Mouse (Mus musculus) forebrain, embryonic 11.5 days (tissue): Measurements from ENCODE around the gene Ndrg3. TPM values are rescaled to one million over a fixed set of nuclear protein-coding genes. Genes with fewer than 3 reads are reported as not detected.
"Not testable (repeated sequence)": the region's sequence is repeated elsewhere in the genome, so short reads cannot be mapped to it uniquely, and the experiment has no call there.

Source experiments
- ATAC-seq: fragments of 200-750 bp; cut with Nextera tagmentation; replicated peaks from 2 replicates; pipeline ENCODE4 v1.8.0; 2017; ENCODE audit warnings: moderate TSS enrichment; ENCODE audit not compliant: low FRiP score
- DNase-seq: peaks from one replicate; pipeline ENCODE4 v3.0.0-alpha.2; 2017; ENCODE audit warnings: low spot score
- H3K27ac ChIP-seq: fragments of 300-500 bp; sonication (generic); 2 replicates; pipeline ENCODE4 v1.5.1; 2014; ENCODE audit warnings: low read depth, low read length
- H3K27me3 ChIP-seq: fragments of 300-500 bp; sonication (generic); 2 replicates; pipeline ENCODE4 v1.6.1; 2014; ENCODE audit warnings: mild to moderate bottlenecking, low read length, mixed read lengths; ENCODE audit not compliant: control insufficient read depth, insufficient read depth
- H3K36me3 ChIP-seq: fragments of 300-500 bp; sonication (generic); 2 replicates; pipeline ENCODE4 v1.6.1; 2014; ENCODE audit warnings: mild to moderate bottlenecking, low read length, moderate library complexity, mixed read lengths; ENCODE audit not compliant: control insufficient read depth, insufficient read depth
- H3K4me1 ChIP-seq: fragments of 300-500 bp; sonication (generic); replicated peaks from 2 replicates; pipeline ENCODE4 v1.6.1; 2014; ENCODE audit warnings: low read length, mixed read lengths; ENCODE audit not compliant: control insufficient read depth, insufficient read depth
- H3K4me2 ChIP-seq: fragments of 300-500 bp; sonication (generic); 2 replicates; pipeline ENCODE4 v1.6.1; 2014; ENCODE audit warnings: low read depth, mild to moderate bottlenecking, low read length, moderate library complexity, mixed read lengths; ENCODE audit not compliant: severe bottlenecking
- H3K4me3 ChIP-seq: fragments of 300-500 bp; sonication (generic); 2 replicates; pipeline ENCODE4 v1.5.1; 2014; ENCODE audit warnings: low read depth, low read length
- H3K9ac ChIP-seq: fragments of 300-500 bp; sonication (generic); 2 replicates; pipeline ENCODE4 v1.6.1; 2014; ENCODE audit warnings: low read length
- H3K9me3 ChIP-seq: fragments of 300-500 bp; sonication (generic); 2 replicates; pipeline ENCODE4 v1.6.1; 2016; ENCODE audit warnings: low read length, mixed read lengths; ENCODE audit not compliant: control insufficient read depth
- WGBS: fragments of 180-500 bp; shearing (Covaris S2); extraction: QIAGEN DNeasy Blood & Tissue Kit; methylation state at CpG from one replicate; pipeline ENCODE4 v1.1.7; 2014; 5-methylcytosine and 5-hydroxymethylcytosine counted together
- polyA plus RNA-seq: library from polyadenylated mRNA; unstranded; fragments of >200 nt; fragmentation: Nextera tagmentation; extraction: Ambion mirVana; gene quantifications from 2 replicates; pipeline ENCODE4 v1.2.1, GENCODE M21; 2014

Ndrg3 gene
- polyA plus RNA-seq, 1 experiment from 2014 or later, result 51.1 TPM

DNA sequence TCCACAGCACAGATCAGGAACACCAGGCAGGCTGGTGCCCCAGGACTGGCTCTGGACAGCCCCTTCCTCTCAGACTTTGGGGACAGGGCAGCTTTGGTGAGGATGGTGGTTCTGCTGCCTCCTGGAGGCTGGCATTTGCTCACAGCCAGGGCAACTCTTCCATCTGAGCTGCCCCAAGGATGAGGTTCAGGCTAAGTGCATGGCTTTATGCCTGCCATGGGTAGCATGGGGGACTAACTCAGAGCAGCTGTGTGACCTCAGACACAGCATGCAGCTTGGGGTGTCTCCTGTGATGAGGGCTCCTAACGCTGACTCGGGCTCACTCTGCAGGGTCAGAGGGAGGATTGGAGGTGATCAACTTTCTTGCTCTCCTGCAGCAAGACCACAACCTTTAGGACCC, 106.2 kb downstream of the Ndrg3 start:
- not testable (repeated sequence) for H3K27me3 ChIP-seq, ATAC-seq, H3K4me2 ChIP-seq, H3K36me3 ChIP-seq, H3K9me3 ChIP-seq, H3K9ac ChIP-seq, H3K4me1 ChIP-seq, H3K27ac ChIP-seq, H3K4me3 ChIP-seq, DNase-seq
- 72% methylated on average over 2 of the region's 2 CpGs for WGBS

DNA sequence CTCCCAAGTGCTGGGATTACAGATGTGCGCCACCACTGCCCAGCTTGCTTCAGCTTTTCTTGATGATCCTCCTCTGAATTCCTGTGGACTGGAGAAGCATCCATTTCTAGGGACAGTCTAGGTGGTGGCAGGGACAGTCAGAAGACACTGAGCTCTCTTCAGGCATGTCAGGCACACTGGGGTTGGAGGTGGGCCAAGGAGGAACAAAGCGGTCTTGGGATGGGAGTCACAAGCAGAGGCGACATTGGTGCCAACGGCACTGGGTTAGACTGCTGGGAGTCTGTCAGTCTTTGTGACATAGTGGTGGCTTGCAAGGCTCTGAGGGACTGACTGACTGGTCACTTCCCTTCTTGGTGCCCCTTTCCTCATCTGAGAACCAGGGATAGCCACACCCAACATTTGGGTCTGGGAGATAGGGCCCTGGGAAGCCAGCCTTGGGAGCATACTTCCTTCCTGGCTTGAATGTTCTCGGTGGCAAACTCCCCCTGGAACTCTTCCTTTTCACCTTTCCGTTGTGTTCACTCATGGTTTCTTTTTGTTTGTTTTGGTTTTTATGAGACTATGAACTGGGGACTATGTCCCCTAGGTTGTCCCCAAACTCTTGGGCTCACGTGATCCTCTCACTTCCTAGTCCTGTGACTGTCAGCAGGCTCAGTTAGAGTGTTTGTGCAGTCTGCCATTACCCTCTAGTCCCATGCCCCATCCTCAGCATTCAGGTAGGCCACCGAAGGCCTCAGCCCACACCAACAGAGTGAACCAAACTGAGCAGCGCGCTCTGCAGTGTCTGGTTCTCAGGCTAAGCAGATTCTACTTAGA, 107.3 kb downstream of the Ndrg3 start:
- 89% methylated on average over 10 of the region's 10 CpGs for WGBS
- no peak for ATAC-seq
- H3K4me3 ChIP-seq, result no peak overlapping the region
- no peaks in the 10 kb centered on the region for H3K36me3 ChIP-seq
- H3K27ac ChIP-seq, result no peak overlapping the region
- H3K9me3 ChIP-seq, result no peaks in the 10 kb centered on the region
- no peak overlapping the region for H3K9ac ChIP-seq
- no peaks in the 10 kb centered on the region for H3K4me1 ChIP-seq
- DNase-seq, result no peak
- no peak overlapping the region for H3K4me2 ChIP-seq
- H3K27me3 ChIP-seq, result no peaks in the 10 kb centered on the region

DNA sequence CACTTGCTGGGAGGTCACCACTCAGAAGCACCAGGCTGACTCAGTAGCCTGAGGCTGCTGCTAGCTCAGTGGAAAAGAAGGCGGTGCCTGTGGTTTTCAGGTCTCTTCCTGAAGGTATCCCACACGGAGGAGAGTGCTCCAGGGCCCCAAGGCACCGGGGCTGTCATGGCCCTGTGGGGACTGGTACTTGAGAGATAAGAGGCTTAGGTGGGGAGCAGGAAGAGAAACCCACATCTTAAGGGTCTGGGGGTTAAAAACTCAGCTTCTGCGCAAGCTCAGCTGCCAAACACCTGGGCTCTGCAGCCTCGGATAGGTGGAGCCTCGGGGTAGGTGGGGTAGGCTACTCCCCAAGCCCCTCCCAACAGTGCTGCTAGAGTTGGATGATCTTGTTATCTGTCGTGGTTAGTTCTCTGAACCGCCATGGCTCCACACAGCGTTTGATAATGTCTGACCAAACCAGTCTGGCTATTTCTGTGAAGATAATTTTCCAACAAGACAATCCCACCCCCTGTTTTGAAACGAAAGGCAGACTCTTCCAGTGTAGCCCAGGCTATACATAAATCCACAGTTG, 109.3 kb downstream of the Ndrg3 start:
- Histone ChIP-seq H3K36me3 (no peaks in the 10 kb centered on the region), H3K9ac (no peak overlapping the region), H3K27me3 (no peaks in the 10 kb centered on the region), H3K9me3 (no peaks in the 10 kb centered on the region), H3K4me1 (no peaks in the 10 kb centered on the region), H3K27ac (no peak overlapping the region), H3K4me3 (no peak overlapping the region), H3K4me2 (no peak overlapping the region)
- DNase-seq (no peak), ATAC-seq (no peak)
- WGBS, result 45% methylated on average over 10 of the region's 10 CpGs

DNA sequence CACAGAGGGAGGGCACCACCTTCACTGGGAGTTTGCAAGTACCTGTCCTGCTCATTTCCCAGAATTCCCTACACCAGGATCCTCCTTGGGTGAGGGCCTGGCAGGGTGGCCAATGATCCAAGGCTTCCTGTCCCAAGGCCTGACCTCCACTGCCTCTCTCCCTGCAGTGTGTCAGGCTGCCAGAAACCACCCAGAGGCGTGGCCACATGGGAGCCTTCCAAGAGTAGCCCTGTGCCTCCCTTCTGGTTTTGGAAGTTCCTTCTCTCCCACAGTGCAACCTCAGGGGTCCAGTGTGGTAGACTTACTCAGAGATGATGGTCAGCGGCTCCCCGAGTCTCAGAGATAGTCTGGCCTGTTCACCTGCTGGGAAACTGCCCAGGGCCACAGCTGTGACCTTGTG, 112.3 kb downstream of the Ndrg3 start:
- Histone ChIP-seq H3K27ac (no peak overlapping the region), H3K36me3 (no peaks in the 10 kb centered on the region)

DNA sequence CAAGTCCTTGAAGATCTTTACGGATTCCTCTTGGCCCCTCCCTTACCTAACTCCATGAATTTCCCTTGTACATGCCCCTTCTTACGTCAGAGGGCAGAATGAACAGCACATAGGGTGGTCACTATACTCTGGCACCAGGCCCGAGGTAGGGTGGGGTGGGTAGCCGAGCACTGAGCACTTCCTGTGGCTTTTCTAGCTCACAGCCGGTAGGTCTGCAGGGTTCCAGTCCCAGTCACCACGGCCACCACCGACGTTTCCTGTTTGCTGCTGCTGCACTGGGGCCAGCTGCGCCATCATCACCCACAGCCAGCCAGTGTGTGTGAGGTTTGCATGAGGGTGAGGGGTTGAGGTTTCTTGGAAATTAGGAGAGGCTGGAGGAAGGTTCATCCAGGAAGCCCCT, 114.1 kb downstream of the Ndrg3 start:
- Histone ChIP-seq H3K4me3 (no peak overlapping the region), H3K9ac (no peak overlapping the region), H3K9me3 (no peaks in the 10 kb centered on the region), H3K4me2 (no peak overlapping the region), H3K27ac (no peak overlapping the region), H3K4me1 (no peaks in the 10 kb centered on the region), H3K27me3 (no peaks in the 10 kb centered on the region), H3K36me3 (no peaks in the 10 kb centered on the region; the same call in 1 of the 2 replicates)
- DNase-seq (no peak), ATAC-seq (no peak)
- 83% methylated on average over 9 of the region's 9 CpGs for whole genome bisulfite sequencing

More for the DNA sequence above, 112.3 kb downstream of the Ndrg3 start:
- WGBS, result 77% methylated on average over 3 of the region's 3 CpGs
- no peak for ATAC-seq
- no peak overlapping the region for H3K4me2 ChIP-seq
- H3K9ac ChIP-seq, result no peak overlapping the region
- H3K27me3 ChIP-seq, result no peaks in the 10 kb centered on the region
- DNase-seq, result no peak
- H3K4me1 ChIP-seq, result no peaks in the 10 kb centered on the region
- H3K4me3 ChIP-seq, result no peak overlapping the region
- no peaks in the 10 kb centered on the region for H3K9me3 ChIP-seq

Other genes starting within 250 kb of the Ndrg3 start
- 105 and 121 TPM in 2 replicates for gene Myl9, start 216.6 kb downstream of the Ndrg3 start, polyA plus RNA-seq
- 109 and 110 TPM in 2 replicates for gene Tgif2, start 152.0 kb downstream of the Ndrg3 start, polyA plus RNA-seq
- 9.9 and 10.0 TPM in 2 replicates for gene 4930518I15Rik, start 134.1 kb downstream of the Ndrg3 start, polyA plus RNA-seq
- 186 and 189 TPM in 2 replicates for gene Rab5if, start 128.9 kb downstream of the Ndrg3 start, polyA plus RNA-seq
- gene Sla2, start 104.9 kb downstream of the Ndrg3 start, polyA plus RNA-seq, result 0.73 and 0.83 TPM in 2 replicates
- 59.1 and 64.4 TPM in 2 replicates for gene Dsn1, start 15.1 kb upstream of the Ndrg3 start, polyA plus RNA-seq
- 8.1 and 8.2 TPM in 2 replicates for gene Soga1, start 87.2 kb upstream of the Ndrg3 start, polyA plus RNA-seq
- gene Tldc2, start 95.0 kb upstream of the Ndrg3 start, polyA plus RNA-seq, result not detected in 2 replicates
- gene Samhd1, start 143.2 kb upstream of the Ndrg3 start, polyA plus RNA-seq, result 25.6 and 27.5 TPM in 2 replicates
- gene Rbl1, start 212.5 kb upstream of the Ndrg3 start, polyA plus RNA-seq, result 41.3 and 43.2 TPM in 2 replicates